Mouse (Mus musculus) urinary bladder, adult 2 months (tissue): ENCODE results near the gene Chat. TPM values are rescaled to one million over a fixed set of nuclear protein-coding genes. Genes with fewer than 3 reads are reported as not detected.

Experiments used
- DNase-seq: peaks from one replicate; pipeline ENCODE4 v3.0.0; 2022; ENCODE audit warnings: low spot score
- polyA plus RNA-seq: library from polyadenylated mRNA; depleted of rRNA; stranded (reverse); fragments of >200 nt; gene quantifications from 2 replicates; pipeline ENCODE4 v1.2.3, GENCODE M21; 2012; rRNA removed

Gene Chat
- polyA plus RNA-seq: 0.07 and 0.08 TPM in 2 replicates

DNA sequence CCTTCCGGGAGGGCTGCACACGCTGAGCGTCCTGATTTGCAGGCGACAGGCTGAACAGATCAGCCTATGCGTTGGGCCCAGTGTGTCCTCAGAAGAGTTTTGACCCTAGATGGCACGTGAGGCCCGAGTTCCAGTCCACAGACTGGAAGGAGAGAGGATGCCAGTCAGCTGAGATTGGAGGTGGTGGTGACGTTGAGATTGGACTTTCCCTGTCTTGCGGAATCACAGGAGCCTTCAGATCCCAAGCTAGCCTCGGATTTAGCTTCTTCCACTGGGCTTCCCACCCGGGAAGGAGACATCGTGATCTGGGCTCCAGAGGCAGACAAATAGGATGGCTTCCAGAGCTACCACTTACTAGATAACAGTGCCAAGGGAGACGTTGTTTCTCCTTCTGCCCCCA lies at the start of gene Chat:
Chat (minus strand) TSS at position 101 of the 400 bp plus-strand sequence.
- no peak for DNase-seq

GRCm38 (mm10) chr14:32513336-32514032 lies 47.7 kb upstream of the Chat start, which contains the start of gene Ercc6:
Gene Ercc6, plus strand, starts transcription at chr14:32513521.
- DNase-seq: peak; percentile 90

- DNase-seq: no peak
Measured at GRCm38 (mm10) chr14:32512912-32513311, 47.1 kb upstream of the Chat start.

DNA sequence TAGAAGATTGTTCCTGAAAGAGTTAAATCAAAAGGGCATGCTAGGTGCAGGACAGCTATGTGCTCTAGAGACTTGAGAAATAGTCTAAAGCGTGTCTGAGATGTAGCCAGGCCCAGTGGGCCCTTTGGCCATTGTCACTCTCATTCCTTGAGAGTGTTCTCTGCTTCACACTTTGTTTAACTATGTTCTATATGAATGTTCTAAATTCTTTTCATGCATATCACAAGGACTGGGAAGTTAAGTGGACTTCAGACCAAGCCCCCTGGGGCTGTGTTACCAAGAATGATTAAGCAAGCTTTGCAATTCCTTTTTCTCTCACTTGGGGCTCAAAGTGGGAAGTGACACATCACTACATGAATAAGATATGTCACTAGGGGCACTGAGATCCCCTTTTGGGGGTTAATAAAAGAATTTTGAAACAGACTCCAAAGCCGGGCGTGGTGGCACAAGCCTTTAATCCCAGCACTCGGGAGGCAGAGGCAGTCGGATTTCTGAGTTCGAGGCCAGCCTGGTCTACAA lies 43.7 kb upstream of the Chat start:
- no peak for DNase-seq

- DNase-seq: no peak
Measured at GRCm38 (mm10) chr14:32508105-32508835, 42.5 kb upstream of the Chat start.

DNA sequence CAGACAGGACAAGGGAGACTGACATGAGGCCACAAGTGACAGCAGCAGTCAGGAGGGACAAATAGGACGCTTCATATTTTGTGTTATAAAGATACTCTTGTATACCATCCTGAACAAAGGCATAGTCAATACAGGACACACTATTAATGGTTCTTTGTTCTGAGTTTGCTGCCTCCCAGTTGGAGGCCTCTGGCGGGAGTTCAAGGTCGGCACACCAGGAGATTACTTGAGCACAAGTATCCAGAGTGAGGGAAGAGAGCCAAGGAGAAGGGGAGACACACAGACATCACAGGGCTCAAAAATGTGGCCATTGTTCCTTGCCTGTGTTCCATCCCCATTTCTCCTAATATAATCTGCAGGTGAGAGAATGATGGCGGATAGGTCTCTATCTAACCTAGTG lies 41.4 kb upstream of the Chat start:
- DNase-seq: no peak

DNA sequence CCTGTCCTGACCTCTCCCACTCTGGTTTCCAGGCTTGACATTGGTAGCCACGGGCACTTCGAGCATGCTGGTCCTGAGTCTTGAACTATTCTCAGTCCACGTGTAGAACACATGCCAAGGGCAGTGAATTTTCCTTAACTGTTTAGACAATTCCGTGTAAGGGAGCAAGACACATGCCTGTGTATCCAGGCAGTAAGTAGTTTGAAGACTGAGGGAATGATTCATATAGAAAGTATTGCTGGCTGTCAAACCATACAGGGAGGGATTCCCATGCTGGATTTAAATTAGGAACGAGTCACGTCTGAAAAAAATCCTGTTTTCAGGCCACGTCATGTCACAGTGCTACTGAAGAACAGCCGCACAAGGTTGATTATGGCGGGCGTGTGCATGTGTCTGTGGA lies 40.5 kb upstream of the Chat start:
- no peak for DNase-seq

- no peak for DNase-seq
Measured at GRCm38 (mm10) chr14:32503897-32504296, 38.1 kb upstream of the Chat start.

DNA sequence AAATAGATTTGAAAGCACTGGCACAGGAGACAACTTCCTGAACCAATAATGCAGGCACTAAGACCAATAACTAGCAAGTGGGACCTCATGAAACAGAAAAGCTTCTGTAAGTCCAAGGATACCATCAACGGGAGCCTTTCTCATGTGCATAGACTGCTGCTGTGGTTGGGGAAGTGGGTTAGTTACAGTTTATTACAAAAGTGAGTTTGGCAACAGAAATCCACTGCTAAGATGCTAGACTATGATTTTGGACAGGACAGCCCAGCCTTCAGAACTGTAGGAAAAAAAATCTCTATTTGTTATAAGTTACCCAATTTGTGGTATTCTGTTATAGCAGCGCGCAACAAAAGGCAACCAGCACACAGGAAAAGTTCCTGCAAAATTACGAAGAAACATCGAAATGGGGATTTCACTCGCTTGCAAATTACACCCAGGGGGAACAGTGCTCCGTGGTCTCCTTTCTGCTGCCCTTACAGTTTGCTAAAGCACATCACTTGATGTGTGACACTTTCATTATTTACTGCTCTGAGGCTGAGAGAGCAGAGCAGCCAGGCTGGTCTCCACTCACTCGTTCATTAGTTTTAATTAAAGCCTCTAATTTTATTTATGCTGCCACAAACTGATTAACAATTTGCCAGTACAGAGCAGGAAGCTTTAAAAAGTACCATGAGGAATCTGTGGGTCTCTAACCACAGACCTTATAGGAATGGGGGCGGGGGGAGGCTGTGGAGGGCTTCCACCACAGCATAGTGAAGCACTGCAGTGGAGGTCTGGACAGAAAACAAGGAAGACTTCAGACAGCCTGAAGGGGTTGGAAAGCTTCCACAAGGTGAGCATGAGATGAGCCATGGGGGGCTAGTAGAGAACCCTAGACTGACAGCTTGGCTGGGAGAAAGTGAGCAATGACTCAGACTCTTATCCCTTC lies 37.2 kb upstream of the Chat start:
- no peak for DNase-seq

DNA sequence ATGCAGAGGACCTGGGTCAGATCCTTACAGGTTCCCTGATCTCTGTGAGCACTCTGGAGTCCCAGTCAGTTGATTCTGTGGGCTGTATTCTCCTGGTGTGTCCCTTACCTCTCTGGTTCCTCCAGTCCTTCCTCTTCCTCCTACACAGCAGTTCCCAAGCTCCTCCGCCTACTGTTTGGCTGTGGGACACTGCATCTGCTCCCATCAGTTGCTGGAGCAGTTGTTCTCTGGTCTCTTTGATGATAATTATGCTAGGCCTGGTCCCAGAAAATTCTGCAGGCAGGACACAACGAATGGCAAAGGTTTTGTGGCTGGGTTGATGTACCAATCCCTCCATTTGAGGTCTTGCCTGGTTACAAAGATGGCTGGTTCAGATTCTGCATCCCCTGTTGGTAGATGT lies 35.5 kb upstream of the Chat start:
- no peak for DNase-seq

- no peak for DNase-seq
Measured at GRCm38 (mm10) chr14:32496115-32496850, 30.5 kb upstream of the Chat start.

DNA sequence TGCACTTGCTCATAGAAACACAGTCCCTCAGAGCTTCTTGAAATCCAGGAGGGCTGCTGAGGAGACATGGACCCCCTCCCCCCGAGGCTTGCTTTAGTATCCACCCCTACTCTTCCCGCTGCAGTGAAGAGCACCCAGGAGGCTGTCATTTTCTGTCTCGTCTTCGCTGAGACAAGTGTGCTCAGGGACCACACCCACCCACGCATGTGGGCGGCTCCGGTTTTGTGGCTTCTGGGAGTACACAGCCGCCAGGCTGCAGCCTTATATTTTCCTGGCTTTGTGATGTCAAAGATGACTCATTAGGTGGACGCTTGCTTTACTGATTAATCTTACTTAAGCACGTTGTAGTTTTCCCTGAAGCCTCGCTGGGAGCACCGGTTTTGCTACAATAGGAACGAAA lies 26.7 kb upstream of the Chat start:
- DNase-seq: no peak

DNA sequence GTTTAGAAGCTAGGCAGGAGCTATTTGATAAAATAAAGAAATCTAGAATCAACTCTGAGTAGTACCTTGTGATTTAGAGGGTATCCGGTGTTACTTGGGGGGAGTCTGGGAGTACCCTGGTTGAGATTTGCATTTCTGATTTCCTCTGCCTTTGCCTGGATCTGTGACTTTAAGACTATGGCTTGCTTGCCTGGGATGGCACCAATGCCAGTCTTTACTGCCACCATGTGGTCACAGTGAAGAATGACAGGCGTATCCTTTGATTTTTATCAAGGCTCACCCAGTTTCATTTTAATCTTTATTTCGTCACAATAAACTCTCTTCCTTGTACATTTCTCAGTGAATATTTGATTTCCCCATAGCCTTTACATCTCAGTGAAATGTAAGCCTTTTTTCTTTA lies 16.3 kb upstream of the Chat start:
- DNase-seq: no peak

GRCm38 (mm10) chr14:32477581-32477980 lies 11.8 kb upstream of the Chat start:
- DNase-seq: no peak

- DNase-seq: no peak
Measured at GRCm38 (mm10) chr14:32476559-32476958, 10.8 kb upstream of the Chat start.

DNA sequence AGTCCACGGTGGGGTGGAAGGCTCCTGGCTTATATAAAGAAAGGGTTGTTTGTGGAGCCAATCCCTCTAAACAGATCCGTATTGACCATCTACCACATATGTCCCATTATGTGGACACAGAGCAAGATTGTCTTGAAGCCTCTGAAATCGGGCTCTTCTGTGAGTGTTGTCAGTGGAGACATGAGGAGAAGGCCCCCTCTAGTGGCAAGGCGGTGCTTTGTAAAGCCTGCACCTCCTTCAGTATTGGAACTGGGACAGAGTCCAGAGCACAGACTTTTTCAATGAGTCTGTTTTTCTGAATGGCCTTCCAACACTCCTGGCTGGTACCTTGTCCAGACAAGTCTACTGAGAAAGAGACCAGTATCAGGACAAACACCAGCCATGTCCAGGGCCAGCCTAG lies 7.2 kb upstream of the Chat start:
- DNase-seq: no peak

DNA sequence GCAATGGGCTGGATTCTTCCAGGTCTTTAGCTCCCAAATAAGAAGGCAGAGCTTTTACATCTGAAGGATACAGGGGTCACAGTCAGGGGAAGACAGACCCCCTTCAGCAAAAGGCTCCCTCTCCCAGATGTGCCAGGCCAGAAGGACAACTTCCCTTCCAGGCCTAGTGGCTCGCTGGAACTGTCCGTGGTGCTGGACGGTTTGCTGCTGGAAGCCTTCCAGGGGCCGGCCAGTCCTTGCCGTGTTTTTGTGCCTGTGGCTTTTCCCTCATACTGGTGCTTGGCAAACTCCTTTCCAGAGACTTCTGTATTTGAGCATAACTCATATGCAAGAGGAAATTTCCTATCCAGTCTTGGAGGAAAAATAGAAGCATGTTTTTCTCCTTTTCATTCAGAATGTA lies 1.8 kb upstream of the Chat start:
- DNase-seq: peak; percentile 37

GRCm38 (mm10) chr14:32465506-32465870 lies 301 bp downstream of the Chat start:
- no peak for DNase-seq

DNA sequence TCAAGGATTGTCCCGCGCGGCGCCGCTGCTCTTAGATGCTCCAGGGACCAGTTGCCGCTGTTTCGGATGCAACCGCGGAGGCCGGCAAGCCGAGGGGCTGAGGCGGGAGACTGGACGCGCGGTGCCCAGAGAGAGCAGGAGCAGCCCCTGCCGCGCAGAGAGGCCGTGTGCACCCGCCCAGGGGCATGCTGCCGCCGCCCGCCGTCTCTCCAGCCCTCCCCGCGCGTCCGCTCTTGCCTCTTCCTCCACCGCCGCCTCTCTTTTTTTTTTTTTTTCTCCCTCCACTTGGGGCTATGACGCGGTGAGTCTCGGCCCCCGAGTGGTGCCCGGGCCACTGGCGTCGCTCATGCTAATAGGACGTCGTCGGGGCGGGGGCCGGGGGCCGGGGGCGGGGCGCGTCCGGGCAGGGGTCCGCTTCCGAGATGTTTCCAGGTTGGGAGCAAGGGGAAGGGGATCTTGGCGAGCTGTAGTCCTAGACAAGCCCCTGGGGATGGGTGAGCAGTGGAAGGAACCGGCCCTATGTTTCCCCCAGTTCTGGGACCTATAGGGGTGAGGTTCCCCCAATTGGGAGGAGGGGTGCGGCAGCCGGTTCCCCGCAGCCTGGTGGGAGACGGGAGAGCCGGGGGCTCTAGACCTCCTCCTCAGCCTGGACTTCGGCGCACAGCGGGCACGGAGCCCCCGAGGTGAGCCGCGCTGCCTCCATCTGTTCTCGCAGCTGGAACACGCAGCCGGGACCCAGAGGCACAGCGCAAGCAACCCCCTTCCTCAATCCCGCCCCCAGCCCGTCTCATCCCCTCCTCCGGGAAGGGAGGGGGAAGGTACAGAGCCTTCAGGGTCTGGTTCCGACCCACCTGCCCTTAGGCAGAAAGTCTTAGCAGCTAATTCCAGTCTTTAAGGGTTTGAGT lies 936 bp downstream of the Chat start, which contains the start of gene Slc18a3:
Slc18a3 (minus strand) TSS at position 250 of the 905 bp plus-strand sequence.
- DNase-seq: no peak
